Comparison of ENCODE assay signal across 8 mouse cellular contexts in the genomic region with DNA sequence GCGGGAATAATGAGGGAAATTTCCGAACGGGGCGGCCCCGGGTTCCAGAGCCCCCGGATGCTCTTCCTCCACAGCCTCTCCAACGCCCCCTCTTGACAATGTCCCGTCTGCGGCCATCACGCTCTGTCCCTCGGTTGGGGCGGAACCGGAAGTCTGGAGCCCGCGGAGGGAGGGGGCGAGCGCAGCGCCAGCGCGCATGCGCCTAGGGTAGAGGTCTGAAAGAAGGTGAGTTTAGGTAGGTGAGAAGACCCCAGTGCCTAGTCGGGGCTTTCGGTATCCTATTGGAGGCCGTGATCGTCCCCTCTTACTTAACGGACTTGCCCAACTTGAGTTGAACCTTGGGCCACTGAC. TPM values are rescaled to one million over a fixed set of nuclear protein-coding genes. Genes with fewer than 3 reads are reported as not detected.
DNase-seq lines count a peak whose midpoint lies in the region; ATAC-seq and TF ChIP-seq lines count a peak whose summit lies in the region.

A gene (minus strand): TSS at position 155 of the 351 bp plus-strand sequence.

- no peaks in the 10 kb centered on the region for H3K4me1 ChIP-seq in cortical plate, adult 2 months (ENCODE audit: control insufficient read depth, insufficient read depth, low read length)

- peak; percentile 49; the same call in 1 of the 2 replicates for TF ChIP-seq POLR2A in cortical plate, adult 2 months (IDR thresholded peaks at IDR 0.05; ENCODE audit: extremely low read depth, insufficient read depth, low read length)

- ATAC-seq in activated CD4-positive, CD25-positive, alpha-beta regulatory T cell, adult 4 months, result peak; percentile 65
- ATAC-seq in inflammation-experienced regulatory T-cells, adult 6 months, result peak; percentile 70
- ATAC-seq in megakaryocyte-erythroid progenitor cell, adult 5-6 weeks (replicated peaks; ENCODE audit: low FRiP score, low TSS enrichment, poor library complexity, severe bottlenecking), result peak; percentile 78

- no peak within 1 kb of the TSS for H3K27ac ChIP-seq in cortical plate, adult 2 months (ENCODE audit: insufficient read depth, low read length)

- no peak for TF ChIP-seq CTCF in cortical plate, adult 2 months (IDR thresholded peaks at IDR 0.05; ENCODE audit: extremely low read depth, insufficient read depth, low read length)

- intact Hi-C loops in gastrocnemius, postnatal 14 days (cut with DNase I; ENCODE audit: low total_unique reads), result no loop called here
- intact Hi-C loops in left cerebral cortex, postnatal 14 days (cut with DNase I), result loop anchor here (5.0 kb wide), 1 partner anchor 157 kb away; no protein-coding TSS in a partner anchor

- DNase-seq in gastrocnemius, postnatal 14 days, result peak; percentile 90
- peak; percentile 76 to 87 for DNase-seq in left cerebral cortex, postnatal 14 days (ENCODE audit: low spot score in 2 of 2)
- peak; percentile 65 to 74 for DNase-seq in right cerebral cortex, postnatal 36 days (ENCODE audit: low spot score in 2 of 2)
- peak; percentile 90 for DNase-seq in yolk sac, embryonic 10.5 days (ENCODE audit: low spot score)

- peak within 1 kb of the TSS; percentile 46 for H3K4me3 ChIP-seq in cortical plate, adult 2 months (ENCODE audit: insufficient read depth, low read length)

RNA-seq across cellular contexts. Expression of the gene that starts here (rescaled TPM):
- 10 to 100 TPM; 23.3 to 23.5 TPM for polyA plus RNA-seq in activated CD4-positive, CD25-positive, alpha-beta regulatory T cell, adult 4 months (2017; shearing (Covaris generic))
- 5.1 and 5.3 TPM in 2 replicates for polyA plus RNA-seq in cortical plate, adult 2 months (2012; rRNA removed)
- total RNA-seq in gastrocnemius, postnatal 14 days (2021), result 1 to 10 TPM; 3.9 to 5.0 TPM
- 10 to 100 TPM; 16.9 to 30.8 (median 30.6) TPM for polyA plus RNA-seq in inflammation-experienced regulatory T-cells, adult 6 months (2017; shearing (Covaris generic))
- 1 to 10 TPM; 4.7 to 4.8 TPM for total RNA-seq in left cerebral cortex, postnatal 14 days (2021)
- 6.5 and 11.4 TPM in 2 replicates for total RNA-seq in megakaryocyte-erythroid progenitor cell, adult 5-6 weeks (2014; fragmentation: Nextera tagmentation)
- 5.3 and 6.6 TPM in 2 replicates for total RNA-seq in megakaryocyte-erythroid progenitor cell, adult 5-6 weeks (2017)
